Mouse (Mus musculus): Measurements from ENCODE around the gene Ints13.
"Not testable (repeated sequence)": the region's sequence is repeated elsewhere in the genome, so short reads cannot be mapped to it uniquely, and the experiment has no call there.

Gene Ints13

GRCm38 (mm10) chr6:146577310-146578109 lies at the start of gene Ints13:
Ints13 (minus strand) TSS chr6:146577835.
- peak; percentile 96 for DNase-seq (ENCODE audit: low spot score)

- DNase-seq (ENCODE audit: low spot score): no peak
Observed at GRCm38 (mm10) chr6:146616670-146617069, 39.0 kb upstream of the Ints13 start.

GRCm38 (mm10) chr6:146615891-146616290 lies 38.3 kb upstream of the Ints13 start:
- DNase-seq (ENCODE audit: low spot score): no peak

GRCm38 (mm10) chr6:146614541-146614940 lies 36.9 kb upstream of the Ints13 start:
- DNase-seq (ENCODE audit: low spot score): no peak

- no peak for DNase-seq (ENCODE audit: low spot score)
Observed at GRCm38 (mm10) chr6:146613907-146614306, 36.3 kb upstream of the Ints13 start.

- no peak for DNase-seq (ENCODE audit: low spot score)
Observed at GRCm38 (mm10) chr6:146612736-146613135, 35.1 kb upstream of the Ints13 start.

DNA sequence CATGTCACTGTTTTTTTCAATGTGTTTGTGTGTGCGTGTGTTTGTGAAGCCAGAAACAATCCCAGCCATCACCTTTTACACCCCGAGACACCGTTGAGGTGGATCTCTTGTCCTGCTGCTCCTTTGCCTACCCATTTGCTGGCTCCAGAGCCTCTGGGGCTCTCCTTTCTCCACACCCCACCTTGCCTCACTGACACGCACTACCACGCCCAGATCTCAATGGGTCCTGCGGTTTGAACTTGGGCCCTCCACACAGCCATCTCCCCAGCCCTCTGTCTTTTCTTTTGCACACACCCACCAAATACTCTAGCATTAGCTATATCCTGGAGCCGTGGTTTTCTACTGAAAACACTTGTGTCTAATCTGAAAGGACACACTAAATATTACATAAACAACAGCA lies 34.3 kb upstream of the Ints13 start:
- DNase-seq (ENCODE audit: low spot score): no peak

DNA sequence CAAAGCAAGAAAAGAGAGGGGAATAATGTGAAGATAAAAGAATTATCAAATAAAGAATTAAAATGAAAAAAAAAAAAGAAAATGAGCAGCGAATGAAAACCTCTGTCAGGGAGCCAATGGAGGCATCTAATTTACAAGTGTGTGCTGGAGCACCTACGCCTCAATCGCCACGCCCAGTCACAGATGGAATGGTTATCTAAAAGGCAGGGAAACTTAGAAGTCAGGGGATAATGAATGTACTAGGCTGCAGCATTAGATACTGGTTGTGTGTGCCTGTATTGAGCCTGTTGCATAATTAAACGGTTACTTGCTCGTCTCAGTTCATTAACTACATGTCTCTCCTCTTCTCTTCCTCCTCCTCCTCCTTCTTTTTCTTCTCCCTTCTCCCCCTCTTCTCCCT lies 33.8 kb upstream of the Ints13 start:
- peak; percentile 56 for DNase-seq (ENCODE audit: low spot score)

DNA sequence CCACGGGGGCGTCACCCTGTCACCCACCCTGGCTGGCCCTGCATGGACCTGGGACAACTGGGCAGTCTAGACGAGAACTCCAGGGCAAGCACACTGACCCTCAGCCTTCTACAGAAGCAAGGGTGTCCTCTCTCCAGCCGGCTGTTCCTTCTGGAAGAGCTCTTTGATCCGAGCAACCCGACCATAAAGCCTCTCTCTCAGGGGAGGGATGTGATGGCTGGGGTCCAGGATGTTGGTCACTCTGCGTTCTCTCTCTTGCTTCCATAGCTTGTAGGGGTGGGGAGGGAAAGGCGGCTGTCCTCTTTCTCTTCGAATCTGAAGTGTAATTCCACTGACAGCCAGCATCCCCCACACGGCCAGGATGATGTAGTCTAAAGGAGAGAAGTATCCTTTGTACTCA lies 26.0 kb upstream of the Ints13 start:
- DNase-seq (ENCODE audit: low spot score): no peak

DNA sequence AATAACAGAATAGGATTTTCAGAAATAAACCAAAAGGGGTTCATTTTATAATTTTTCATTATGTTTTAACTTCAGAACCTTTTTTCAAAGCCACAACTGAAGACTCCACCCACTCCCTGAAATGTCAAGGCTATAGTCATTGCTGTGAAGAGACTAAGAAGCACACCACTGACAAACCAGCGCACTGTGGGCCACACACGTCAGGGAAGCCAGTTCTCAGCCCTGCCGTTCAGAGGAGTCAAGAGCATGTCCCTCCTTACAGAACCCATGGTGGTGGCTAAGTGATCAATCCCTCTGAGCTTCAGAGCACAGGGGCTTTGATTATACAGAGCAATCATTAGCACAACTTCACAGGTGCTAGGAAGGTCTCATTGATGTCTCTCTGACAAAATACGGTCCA lies 25.0 kb upstream of the Ints13 start:
- DNase-seq (ENCODE audit: low spot score): no peak

- no peak for DNase-seq (ENCODE audit: low spot score)
Observed at GRCm38 (mm10) chr6:146585134-146585533, 7.5 kb upstream of the Ints13 start.

- DNase-seq (ENCODE audit: low spot score): no peak
Observed at GRCm38 (mm10) chr6:146583366-146584046, 5.9 kb upstream of the Ints13 start.

DNA sequence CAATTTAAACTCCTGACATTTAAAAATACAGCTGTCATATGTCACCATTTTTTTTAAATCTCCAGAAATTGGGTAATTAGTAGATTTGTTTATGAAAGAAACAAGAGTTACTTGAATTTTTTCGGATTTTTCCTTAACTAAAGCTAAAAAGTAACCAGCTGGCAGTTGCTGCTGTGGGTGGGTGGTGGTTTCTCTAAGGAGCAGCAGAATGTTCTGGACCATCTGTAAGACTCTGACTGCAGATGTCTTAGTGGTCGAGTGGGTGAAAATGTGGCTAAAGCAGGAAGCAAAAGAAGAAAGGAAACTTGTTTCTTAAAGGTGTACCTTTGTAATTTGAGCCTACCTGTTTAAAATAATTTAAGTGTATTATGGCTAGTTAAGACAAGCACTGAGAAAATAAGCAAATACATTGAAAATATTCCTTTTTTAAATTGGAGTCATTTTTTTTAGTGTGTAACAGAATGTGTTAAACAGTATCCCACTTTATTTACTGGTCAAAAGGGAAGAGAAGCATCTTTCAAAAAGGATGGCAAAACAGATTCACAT lies 2.8 kb upstream of the Ints13 start:
- no peak for DNase-seq (ENCODE audit: low spot score)

- DNase-seq (ENCODE audit: low spot score): peak; percentile 36
Observed at GRCm38 (mm10) chr6:146578586-146578985, 951 bp upstream of the Ints13 start.

GRCm38 (mm10) chr6:146578111-146578531 lies 486 bp upstream of the Ints13 start:
- peak; percentile 63 for DNase-seq (ENCODE audit: low spot score)

- DNase-seq (ENCODE audit: low spot score): no peak
Observed at GRCm38 (mm10) chr6:146576903-146577302, 732 bp downstream of the Ints13 start, which contains the start of gene Fgfr1op2. Fgfr1op2 (plus strand) TSS chr6:146577203.

DNA sequence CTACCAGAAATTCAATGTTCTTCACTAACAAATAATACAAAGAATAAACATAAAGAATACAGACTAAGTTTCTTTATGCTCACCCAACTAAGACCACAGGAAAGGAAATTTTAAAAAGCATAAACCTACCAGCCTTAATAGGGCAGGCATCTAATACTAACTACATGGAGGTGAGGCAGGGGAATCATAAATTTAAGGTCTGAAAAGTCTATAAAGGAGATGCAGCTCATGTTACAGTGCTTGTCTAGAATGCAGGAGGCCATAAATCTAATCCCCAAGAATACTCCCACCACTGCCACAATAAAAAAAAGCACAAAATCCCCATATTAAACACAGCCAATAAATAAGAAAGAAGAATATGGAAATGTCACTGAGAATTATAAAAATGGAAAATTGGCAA lies 5.6 kb downstream of the Ints13 start:
- no peak for DNase-seq (ENCODE audit: low spot score)

GRCm38 (mm10) chr6:146562461-146562860 lies 15.2 kb downstream of the Ints13 start:
- DNase-seq (ENCODE audit: low spot score): not testable (repeated sequence)

- no peak for DNase-seq (ENCODE audit: low spot score)
Observed at GRCm38 (mm10) chr6:146551326-146551725, 26.3 kb downstream of the Ints13 start.

DNA sequence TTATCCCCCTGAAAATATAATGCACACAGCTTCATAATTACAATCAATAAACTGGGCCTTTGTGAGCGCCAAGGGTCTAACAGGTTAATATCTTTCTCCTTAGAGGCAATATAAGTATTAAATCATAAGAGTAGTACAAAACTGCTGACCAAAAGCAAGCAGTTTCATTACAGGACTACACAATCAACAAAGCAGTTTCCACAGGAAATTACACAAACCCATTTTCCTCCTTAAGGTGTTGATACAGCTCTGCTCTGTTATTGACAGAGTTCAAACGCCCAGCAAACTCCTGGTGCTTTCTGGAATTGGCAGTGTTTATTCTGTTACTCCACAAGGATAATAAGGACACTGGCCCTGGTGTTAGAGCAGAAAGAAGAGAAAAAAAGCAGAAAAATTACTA lies 27.2 kb downstream of the Ints13 start:
- no peak for DNase-seq (ENCODE audit: low spot score)

GRCm38 (mm10) chr6:146545289-146545865 lies 32.3 kb downstream of the Ints13 start:
- no peak for DNase-seq (ENCODE audit: low spot score)

- no peak for DNase-seq (ENCODE audit: low spot score)
Observed at GRCm38 (mm10) chr6:146544622-146545021, 33.0 kb downstream of the Ints13 start.

GRCm38 (mm10) chr6:146540386-146540785 lies 37.2 kb downstream of the Ints13 start:
- DNase-seq (ENCODE audit: low spot score): no peak
